In the genomic region with DNA sequence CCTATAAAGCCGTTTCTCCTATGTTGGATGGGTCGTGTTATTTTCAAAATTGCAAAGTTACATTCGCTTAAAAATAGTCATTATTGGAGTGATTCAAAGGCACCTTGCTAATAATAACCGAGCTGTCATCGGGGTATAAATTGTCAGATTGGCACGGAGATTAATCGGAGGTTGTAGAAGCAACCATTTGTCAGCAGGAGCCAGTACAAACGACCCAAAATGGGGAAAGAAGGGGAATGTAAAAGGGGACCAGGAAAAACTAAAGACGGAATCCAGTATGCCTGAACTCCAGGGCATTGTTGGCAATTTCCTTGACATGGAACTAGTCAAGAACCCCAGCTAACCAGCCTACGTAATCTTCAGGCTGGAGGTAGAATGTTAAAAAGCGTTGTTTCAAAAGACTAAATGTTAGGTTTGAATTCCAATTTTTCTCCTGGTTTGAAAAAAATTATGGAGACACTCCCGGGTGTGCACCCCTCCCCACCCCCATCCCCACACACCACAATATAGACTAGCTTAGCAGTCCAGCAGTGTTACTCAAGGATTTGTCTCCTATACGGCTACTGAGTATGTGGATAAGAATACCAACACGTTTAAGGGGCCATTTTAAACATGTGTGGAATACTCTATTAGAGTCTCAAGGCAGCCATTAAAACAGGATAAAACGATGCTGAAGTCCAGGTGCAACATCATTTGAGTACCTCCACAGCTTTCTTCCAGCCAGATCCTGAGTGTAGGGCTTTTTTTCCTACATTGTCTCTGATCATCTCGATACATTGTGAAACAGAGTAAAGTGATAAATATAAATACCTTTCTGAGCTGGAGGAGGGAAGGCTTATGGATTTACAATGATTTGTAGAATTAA, we compare ENCODE assay signal across 23 mouse cellular contexts. TPM values are rescaled to one million over a fixed set of nuclear protein-coding genes. Genes with fewer than 3 reads are reported as not detected.
DNase-seq lines count a peak whose midpoint lies in the region; ATAC-seq lines count a peak whose summit lies in the region.
"Had no signal": no experiment of that assay in that cellular context is flagged by ENCODE, and none has a peak within 500 bp of the region (broad histone marks: within the 10 kb centered on the region; RNA-seq: fewer than 3 reads in every experiment).

No protein-coding gene starts in this region.

- H3K9ac ChIP-seq in hindbrain, embryonic 11.5 days (ENCODE audit: low read depth, low read length) = no peak overlapping the region
- H3K9ac ChIP-seq in forebrain, embryonic 15.5 days (replicated peaks) = peak overlapping the region; percentile 70
- peak overlapping the region; percentile 32; the same call in 1 of the 2 replicates for H3K9ac ChIP-seq in midbrain, embryonic 12.5 days (replicated peaks)
- H3K9ac ChIP-seq in neural tube, embryonic 15.5 days (replicated peaks) = peak overlapping the region; percentile 17; the same call in 1 of the 2 replicates
- H3K9ac ChIP-seq: embryonic facial prominence, embryonic 15.5 days; heart, embryonic 12.5 days; lung, embryonic 14.5 days had no signal

- H3K4me2 ChIP-seq in hindbrain, embryonic 11.5 days (replicated peaks; ENCODE audit: low read depth, low read length) = no peak overlapping the region
- H3K4me2 ChIP-seq in forebrain, embryonic 15.5 days (replicated peaks) = peak overlapping the region; percentile 82
- peak overlapping the region; percentile 67 for H3K4me2 ChIP-seq in midbrain, embryonic 12.5 days (replicated peaks)
- H3K4me2 ChIP-seq in neural tube, embryonic 15.5 days = peak overlapping the region; percentile 79
- H3K4me2 ChIP-seq: embryonic facial prominence, embryonic 15.5 days; heart, embryonic 12.5 days; liver, embryonic 11.5 days; lung, embryonic 14.5 days had no signal

- no peak for ATAC-seq in hindbrain, embryonic 11.5 days (ENCODE audit: low FRiP score)
- ATAC-seq in forebrain, embryonic 15.5 days (replicated peaks) = no peak
- ATAC-seq in midbrain, embryonic 12.5 days (ENCODE audit: low FRiP score, low read depth) = no peak
- ATAC-seq in neural tube, embryonic 15.5 days (ENCODE audit: low FRiP score) = no peak
- ATAC-seq: Patski had no signal

- H3K9me3 ChIP-seq in hindbrain, embryonic 11.5 days (ENCODE audit: control insufficient read depth, low read length) = no peaks in the 10 kb centered on the region
- H3K9me3 ChIP-seq in hindbrain, embryonic 10.5 days = no peaks in the 10 kb centered on the region
- no peaks in the 10 kb centered on the region for H3K9me3 ChIP-seq in forebrain, embryonic 15.5 days
- no peaks in the 10 kb centered on the region for H3K9me3 ChIP-seq in midbrain, embryonic 12.5 days
- H3K9me3 ChIP-seq in neural tube, embryonic 15.5 days (replicated peaks) = no peaks in the 10 kb centered on the region
- H3K9me3 ChIP-seq in heart, embryonic 10.5 days = no peaks in the 10 kb centered on the region
- H3K9me3 ChIP-seq: embryonic facial prominence, embryonic 15.5 days; heart, embryonic 12.5 days had no signal

- peaks cover 65% of the 10 kb centered on the region for H3K27me3 ChIP-seq in hindbrain, embryonic 11.5 days (ENCODE audit: control insufficient read depth, insufficient read depth, low read length)
- H3K27me3 ChIP-seq in hindbrain, embryonic 10.5 days (ENCODE audit: insufficient read depth, poor library complexity, severe bottlenecking) = peaks cover 85% of the 10 kb centered on the region
- H3K27me3 ChIP-seq in forebrain, embryonic 15.5 days = peaks cover 32% of the 10 kb centered on the region
- peaks cover 73% of the 10 kb centered on the region for H3K27me3 ChIP-seq in midbrain, embryonic 12.5 days
- peaks cover 44% of the 10 kb centered on the region for H3K27me3 ChIP-seq in neural tube, embryonic 15.5 days (replicated peaks)
- peaks cover 78% of the 10 kb centered on the region for H3K27me3 ChIP-seq in heart, embryonic 10.5 days (ENCODE audit: insufficient read depth, poor library complexity, severe bottlenecking)

- H3K4me3 ChIP-seq in hindbrain, embryonic 11.5 days (ENCODE audit: low read depth, low read length) = peak overlapping the region; percentile 16
- no peak overlapping the region for H3K4me3 ChIP-seq in hindbrain, embryonic 10.5 days
- peak overlapping the region; percentile 56 for H3K4me3 ChIP-seq in forebrain, embryonic 15.5 days
- H3K4me3 ChIP-seq in midbrain, embryonic 12.5 days = peak overlapping the region; percentile 47
- H3K4me3 ChIP-seq in neural tube, embryonic 15.5 days (replicated peaks) = peak overlapping the region; percentile 52
- no peak overlapping the region for H3K4me3 ChIP-seq in heart, embryonic 10.5 days
- H3K4me3 ChIP-seq: embryonic facial prominence, embryonic 15.5 days; heart, embryonic 12.5 days had no signal

- peaks cover 15% of the 10 kb centered on the region; the same call in 1 of the 2 replicates for H3K4me1 ChIP-seq in hindbrain, embryonic 11.5 days (replicated peaks; ENCODE audit: control insufficient read depth, insufficient read depth, low read length)
- peaks cover 33% of the 10 kb centered on the region for H3K4me1 ChIP-seq in hindbrain, embryonic 10.5 days (replicated peaks)
- H3K4me1 ChIP-seq in forebrain, embryonic 15.5 days = peaks cover 42% of the 10 kb centered on the region
- peaks cover 36% of the 10 kb centered on the region for H3K4me1 ChIP-seq in midbrain, embryonic 12.5 days
- H3K4me1 ChIP-seq in neural tube, embryonic 15.5 days = peaks cover 33% of the 10 kb centered on the region
- peaks cover 35% of the 10 kb centered on the region for H3K4me1 ChIP-seq in heart, embryonic 10.5 days

- DNase-seq in hindbrain, embryonic 11.5 days (ENCODE audit: low spot score) = peak; percentile 41
- no peak for DNase-seq in hindbrain, embryonic 10.5 days (ENCODE audit: low spot score)
- DNase-seq in kidney, adult 9 months = no peak
- no peak for DNase-seq in gastrocnemius, adult 18-20 months (ENCODE audit: low spot score)
- DNase-seq in heart, embryonic 10.5 days (ENCODE audit: low spot score) = no peak
- DNase-seq: adrenal gland, postnatal 36 days; B cell, adult 2 months; cerebellum, postnatal 25 days; gastrocnemius, postnatal 25 days; heart, postnatal 4 days; kidney, adult 11 months; kidney, postnatal 14 days; lung, embryonic 14.5 days; retina, postnatal 1 day; thymus, postnatal 36 days had no signal

- H3K27ac ChIP-seq in hindbrain, embryonic 11.5 days (ENCODE audit: low read depth, low read length) = no peak overlapping the region
- H3K27ac ChIP-seq in hindbrain, embryonic 10.5 days = no peak overlapping the region
- peak overlapping the region; percentile 98 for H3K27ac ChIP-seq in forebrain, embryonic 15.5 days (replicated peaks)
- H3K27ac ChIP-seq in midbrain, embryonic 12.5 days (replicated peaks) = peak overlapping the region; percentile 88
- peak overlapping the region; percentile 93 for H3K27ac ChIP-seq in neural tube, embryonic 15.5 days (replicated peaks)
- H3K27ac ChIP-seq in heart, embryonic 10.5 days = no peak overlapping the region
- H3K27ac ChIP-seq: embryonic facial prominence, embryonic 15.5 days had no signal

- no peaks in the 10 kb centered on the region for H3K36me3 ChIP-seq in hindbrain, embryonic 11.5 days (ENCODE audit: control insufficient read depth, insufficient read depth, low read length)
- no peaks in the 10 kb centered on the region for H3K36me3 ChIP-seq in hindbrain, embryonic 10.5 days
- H3K36me3 ChIP-seq in forebrain, embryonic 15.5 days = no peaks in the 10 kb centered on the region
- no peaks in the 10 kb centered on the region for H3K36me3 ChIP-seq in midbrain, embryonic 12.5 days
- H3K36me3 ChIP-seq in neural tube, embryonic 15.5 days = no peaks in the 10 kb centered on the region
- no peaks in the 10 kb centered on the region for H3K36me3 ChIP-seq in heart, embryonic 10.5 days
- H3K36me3 ChIP-seq: embryonic facial prominence, embryonic 15.5 days; heart, embryonic 12.5 days had no signal

- WGBS in hindbrain, embryonic 11.5 days = 7% methylated on average over 16 of the region's 16 CpGs
- 8% methylated on average over 16 of the region's 16 CpGs for WGBS in hindbrain, embryonic 10.5 days
- 6% methylated on average over 16 of the region's 16 CpGs for WGBS in forebrain, embryonic 15.5 days
- WGBS in midbrain, embryonic 12.5 days = 5% methylated on average over 16 of the region's 16 CpGs
- WGBS in neural tube, embryonic 15.5 days = 4% methylated on average over 16 of the region's 16 CpGs
- 13% methylated on average over 16 of the region's 16 CpGs for WGBS in heart, embryonic 10.5 days

RNA-seq across cellular contexts. Expression of gene Gad2, which starts 3.3 kb away (rescaled TPM):
- polyA plus RNA-seq in hindbrain, embryonic 11.5 days (2014; fragmentation: Nextera tagmentation; extraction: Ambion mirVana) = 22.7 and 25.5 TPM in 2 replicates
- 1.3 and 13.6 TPM in 2 replicates for polyA plus RNA-seq in hindbrain, embryonic 10.5 days (2016; fragmentation: Nextera tagmentation; extraction: Ambion mirVana)
- 70.0 and 78.2 TPM in 2 replicates for polyA plus RNA-seq in forebrain, embryonic 15.5 days (2015; fragmentation: Nextera tagmentation; extraction: Ambion mirVana)
- polyA plus RNA-seq in midbrain, embryonic 12.5 days (2016; fragmentation: Nextera tagmentation; extraction: Ambion mirVana) = 54.3 and 66.1 TPM in 2 replicates
- polyA plus RNA-seq in neural tube, embryonic 15.5 days (2015; fragmentation: Nextera tagmentation; extraction: Ambion mirVana) = 28.2 and 35.7 TPM in 2 replicates
- total RNA-seq in gastrocnemius, adult 18-20 months (2021) = under 1 TPM in 1 of 2 experiments, not detected in 1; 0.05 TPM
- 0.12 and 0.28 TPM in 2 replicates for polyA plus RNA-seq in heart, embryonic 10.5 days (2016; fragmentation: Nextera tagmentation; extraction: Ambion mirVana)
- total RNA-seq: adrenal gland, postnatal 36 days; gastrocnemius, postnatal 25 days; heart, postnatal 4 days; megakaryocyte progenitor cell, adult 5-6 weeks had no signal
- polyA plus RNA-seq: liver, embryonic 11.5 days; Patski had no signal

Comparison
In these comparisons a context has a peak if more than half of its experiments do, and no peak if none do; other contexts are left out.
1. H3K4me3 ChIP-seq: peak in hindbrain, embryonic 11.5 days (single experiment), forebrain, embryonic 15.5 days (single experiment), midbrain, embryonic 12.5 days (single experiment) and neural tube, embryonic 15.5 days (single experiment); none in hindbrain, embryonic 10.5 days (single experiment) and heart, embryonic 10.5 days (single experiment).
2. H3K27ac ChIP-seq: peak in forebrain, embryonic 15.5 days (single experiment), midbrain, embryonic 12.5 days (single experiment) and neural tube, embryonic 15.5 days (single experiment); none in hindbrain, embryonic 11.5 days (single experiment), hindbrain, embryonic 10.5 days (single experiment) and heart, embryonic 10.5 days (single experiment).